Mouse (Mus musculus): ENCODE data around the gene Pter. TPM values are rescaled to one million over a fixed set of nuclear protein-coding genes. Genes with fewer than 3 reads are reported as not detected.

The Pter gene
- polyA plus RNA-seq, 1 experiment from 2014 or later: 5.0 TPM

DNA sequence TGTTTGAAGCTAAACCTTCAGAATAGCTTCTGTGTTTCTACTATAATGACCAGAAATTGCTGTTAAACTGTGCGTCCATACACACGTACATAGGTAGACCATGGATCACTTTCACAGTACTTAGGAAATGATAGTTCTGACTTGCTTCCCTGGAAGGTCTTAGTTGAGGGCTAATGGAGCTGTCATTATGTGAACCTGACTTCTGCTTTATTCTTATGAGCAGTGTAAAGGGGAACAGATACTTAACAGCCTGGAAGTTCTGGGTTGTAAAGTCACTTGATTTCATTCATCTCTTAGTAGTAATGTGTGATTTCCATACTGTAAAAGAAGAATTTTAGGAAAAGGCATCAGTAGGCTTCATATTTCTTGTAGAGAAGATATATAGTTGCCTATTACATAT lies 10.1 kb downstream of the Pter start:
- 89% methylated on average over 2 of the region's 2 CpGs for WGBS
- H3K27me3 ChIP-seq (ENCODE audit: control insufficient read depth, insufficient read depth, low read depth, low read length): no peaks in the 10 kb centered on the region

DNA sequence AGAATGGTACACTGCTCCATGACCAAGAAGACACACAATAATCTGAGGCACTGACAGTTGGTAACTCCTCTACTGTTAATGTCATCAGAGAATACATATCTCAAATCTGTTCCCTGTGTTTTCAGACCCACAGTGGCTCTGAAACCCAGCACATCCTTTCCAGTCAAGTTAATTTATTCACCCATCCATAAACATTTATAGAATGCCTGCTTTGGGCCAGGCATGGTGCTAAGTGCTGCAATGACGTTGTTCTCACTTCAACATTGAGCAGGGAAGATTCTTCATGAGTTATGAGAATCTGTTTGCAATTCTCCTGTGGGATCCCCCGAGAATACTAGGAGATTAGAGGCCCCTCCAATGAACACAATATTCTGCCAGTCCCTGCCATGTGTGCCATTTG lies 11.4 kb downstream of the Pter start:
- Histone ChIP-seq H3K27ac (ENCODE audit: low read length) (no peak overlapping the region), H3K9me3 (replicated peaks; ENCODE audit: control insufficient read depth, low read length, poor library complexity, severe bottlenecking) (no peaks in the 10 kb centered on the region), H3K4me1 (ENCODE audit: control insufficient read depth, insufficient read depth, low read length) (no peaks in the 10 kb centered on the region), H3K4me3 (ENCODE audit: low read depth, low read length) (no peak overlapping the region), H3K36me3 (ENCODE audit: control insufficient read depth, insufficient read depth, low read length) (no peaks in the 10 kb centered on the region), H3K27me3 (ENCODE audit: control insufficient read depth, insufficient read depth, low read depth, low read length) (no peaks in the 10 kb centered on the region), H3K4me2 (ENCODE audit: low read length) (no peak overlapping the region), H3K9ac (ENCODE audit: low read depth, low read length) (no peak overlapping the region)
- no peak for ATAC-seq
- 86% methylated on average over 2 of the region's 2 CpGs for WGBS

More for the DNA sequence above, 10.1 kb downstream of the Pter start:
- Histone ChIP-seq H3K27ac (ENCODE audit: low read length) (no peak overlapping the region), H3K9ac (ENCODE audit: low read depth, low read length) (no peak overlapping the region), H3K9me3 (replicated peaks; ENCODE audit: control insufficient read depth, low read length, poor library complexity, severe bottlenecking) (no peaks in the 10 kb centered on the region), H3K4me3 (ENCODE audit: low read depth, low read length) (no peak overlapping the region), H3K4me2 (ENCODE audit: low read length) (no peak overlapping the region), H3K4me1 (ENCODE audit: control insufficient read depth, insufficient read depth, low read length) (no peaks in the 10 kb centered on the region), H3K36me3 (ENCODE audit: control insufficient read depth, insufficient read depth, low read length) (no peaks in the 10 kb centered on the region)
- ATAC-seq: no peak

DNA sequence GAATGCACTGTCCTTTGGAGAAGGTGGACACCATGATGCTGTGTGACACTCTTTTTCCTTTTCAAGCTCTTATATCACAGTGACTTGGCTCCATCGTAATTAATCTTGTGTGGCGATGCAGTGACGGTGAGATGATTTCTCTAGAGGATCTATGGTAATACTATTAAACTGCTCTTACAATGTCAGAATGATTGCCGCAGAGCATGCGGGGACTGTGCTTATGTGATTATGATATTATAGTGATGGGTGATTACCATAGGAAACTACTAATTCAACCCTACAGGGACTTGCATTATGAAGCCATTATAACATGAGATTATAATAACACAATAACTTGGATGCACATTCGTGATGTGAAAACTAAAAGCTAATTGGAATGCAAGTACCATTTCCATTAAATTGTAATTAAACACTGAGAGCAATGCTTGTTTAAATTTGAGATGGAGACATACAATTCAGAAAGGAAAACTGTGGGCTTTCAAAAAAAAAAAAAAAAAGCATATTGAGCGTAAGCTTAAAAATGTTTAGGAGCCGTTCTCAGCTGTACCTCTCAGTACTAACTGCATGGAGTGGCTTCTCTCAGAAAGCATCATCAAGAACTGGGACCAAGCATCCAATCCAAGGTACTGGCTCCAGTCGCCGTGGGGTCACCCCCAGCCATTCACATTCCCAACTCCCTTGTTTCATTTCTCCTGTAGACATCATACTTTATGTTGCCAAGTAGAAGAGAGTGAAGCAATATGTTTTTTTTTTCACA lies 13.8 kb downstream of the Pter start:
- no peak overlapping the region for H3K27ac ChIP-seq (ENCODE audit: low read length)
- no peak overlapping the region for H3K4me3 ChIP-seq (ENCODE audit: low read depth, low read length)
- H3K4me1 ChIP-seq (ENCODE audit: control insufficient read depth, insufficient read depth, low read length): no peaks in the 10 kb centered on the region
- no peak overlapping the region for H3K9ac ChIP-seq (ENCODE audit: low read depth, low read length)
- H3K4me2 ChIP-seq (ENCODE audit: low read length): no peak overlapping the region
- H3K27me3 ChIP-seq (ENCODE audit: control insufficient read depth, insufficient read depth, low read depth, low read length): no peaks in the 10 kb centered on the region
- peak; percentile 77 for ATAC-seq
- no peaks in the 10 kb centered on the region for H3K9me3 ChIP-seq (replicated peaks; ENCODE audit: control insufficient read depth, low read length, poor library complexity, severe bottlenecking)
- H3K36me3 ChIP-seq (ENCODE audit: control insufficient read depth, insufficient read depth, low read length): no peaks in the 10 kb centered on the region
- WGBS: 74% methylated on average over 10 of the region's 10 CpGs

DNA sequence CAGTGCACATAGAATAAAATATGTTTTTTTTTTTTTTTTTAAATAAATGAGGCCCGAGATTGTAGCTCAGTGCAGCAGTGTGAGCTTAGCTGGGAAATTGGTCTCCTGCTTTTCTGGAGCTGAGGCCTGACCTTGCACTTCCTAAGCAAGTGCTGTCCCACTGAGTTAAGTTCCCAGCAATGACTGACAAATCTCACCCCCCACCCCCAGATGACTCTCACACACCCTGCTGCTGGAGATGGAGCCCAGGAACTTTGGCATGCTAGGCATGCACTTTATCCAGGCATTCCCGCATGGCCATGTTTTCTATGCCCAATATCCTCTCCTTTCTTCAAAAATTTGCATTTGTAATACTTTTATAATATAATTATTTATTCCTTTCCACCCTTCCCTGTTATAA lies 14.8 kb downstream of the Pter start:
- H3K27ac ChIP-seq (ENCODE audit: low read length): no peak overlapping the region
- no peaks in the 10 kb centered on the region for H3K9me3 ChIP-seq (replicated peaks; ENCODE audit: control insufficient read depth, low read length, poor library complexity, severe bottlenecking)
- no peaks in the 10 kb centered on the region for H3K4me1 ChIP-seq (ENCODE audit: control insufficient read depth, insufficient read depth, low read length)
- no peaks in the 10 kb centered on the region for H3K27me3 ChIP-seq (ENCODE audit: control insufficient read depth, insufficient read depth, low read depth, low read length)
- H3K4me2 ChIP-seq (ENCODE audit: low read length): no peak overlapping the region
- no peak overlapping the region for H3K4me3 ChIP-seq (ENCODE audit: low read depth, low read length)
- H3K36me3 ChIP-seq (ENCODE audit: control insufficient read depth, insufficient read depth, low read length): no peaks in the 10 kb centered on the region
- no peak for ATAC-seq
- 84% methylated on average over 2 of the region's 2 CpGs for WGBS
- no peak overlapping the region for H3K9ac ChIP-seq (ENCODE audit: low read depth, low read length)

DNA sequence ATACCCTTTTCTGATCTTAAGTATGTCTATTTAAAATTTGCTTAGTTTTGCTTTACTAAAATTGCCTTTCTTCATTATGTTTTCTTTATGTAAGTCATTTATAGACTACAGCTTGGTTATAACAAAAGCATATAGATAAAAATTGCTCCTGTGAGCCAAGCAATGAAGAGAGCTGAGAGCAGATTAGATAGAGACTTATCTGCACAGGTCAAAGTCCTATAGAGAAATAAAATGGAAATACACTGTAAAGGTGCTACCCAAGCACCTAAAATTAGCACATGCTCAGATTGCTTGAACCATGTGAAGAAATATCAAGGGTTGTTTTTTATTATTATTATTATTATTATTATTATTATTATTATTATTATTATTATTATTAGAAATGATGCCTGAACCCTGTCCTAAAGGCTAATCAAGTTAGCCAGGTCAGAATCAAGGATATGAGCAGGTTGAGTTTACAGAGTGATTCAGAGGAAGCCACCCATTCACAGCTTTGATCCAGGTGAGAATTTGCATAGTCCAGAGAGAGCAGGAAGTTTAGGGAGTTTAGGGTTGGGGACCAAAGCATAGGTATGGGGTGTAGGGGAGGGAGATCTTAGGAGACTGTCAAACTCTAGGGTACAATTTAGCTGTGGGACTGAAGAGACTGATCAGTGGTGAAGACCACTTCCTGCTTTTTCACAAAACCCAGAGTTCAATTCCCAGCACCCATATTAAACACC lies 33.0 kb downstream of the Pter start:
- no peaks in the 10 kb centered on the region for H3K27me3 ChIP-seq (ENCODE audit: control insufficient read depth, insufficient read depth, low read depth, low read length)
- no peaks in the 10 kb centered on the region for H3K36me3 ChIP-seq (ENCODE audit: control insufficient read depth, insufficient read depth, low read length)
- H3K9me3 ChIP-seq (replicated peaks; ENCODE audit: control insufficient read depth, low read length, poor library complexity, severe bottlenecking): no peaks in the 10 kb centered on the region
- H3K27ac ChIP-seq (ENCODE audit: low read length): no peak overlapping the region
- H3K4me2 ChIP-seq (ENCODE audit: low read length): no peak overlapping the region
- no peak overlapping the region for H3K4me3 ChIP-seq (ENCODE audit: low read depth, low read length)
- no peak for ATAC-seq
- no peak overlapping the region for H3K9ac ChIP-seq (ENCODE audit: low read depth, low read length)
- no peaks in the 10 kb centered on the region for H3K4me1 ChIP-seq (ENCODE audit: control insufficient read depth, insufficient read depth, low read length)

DNA sequence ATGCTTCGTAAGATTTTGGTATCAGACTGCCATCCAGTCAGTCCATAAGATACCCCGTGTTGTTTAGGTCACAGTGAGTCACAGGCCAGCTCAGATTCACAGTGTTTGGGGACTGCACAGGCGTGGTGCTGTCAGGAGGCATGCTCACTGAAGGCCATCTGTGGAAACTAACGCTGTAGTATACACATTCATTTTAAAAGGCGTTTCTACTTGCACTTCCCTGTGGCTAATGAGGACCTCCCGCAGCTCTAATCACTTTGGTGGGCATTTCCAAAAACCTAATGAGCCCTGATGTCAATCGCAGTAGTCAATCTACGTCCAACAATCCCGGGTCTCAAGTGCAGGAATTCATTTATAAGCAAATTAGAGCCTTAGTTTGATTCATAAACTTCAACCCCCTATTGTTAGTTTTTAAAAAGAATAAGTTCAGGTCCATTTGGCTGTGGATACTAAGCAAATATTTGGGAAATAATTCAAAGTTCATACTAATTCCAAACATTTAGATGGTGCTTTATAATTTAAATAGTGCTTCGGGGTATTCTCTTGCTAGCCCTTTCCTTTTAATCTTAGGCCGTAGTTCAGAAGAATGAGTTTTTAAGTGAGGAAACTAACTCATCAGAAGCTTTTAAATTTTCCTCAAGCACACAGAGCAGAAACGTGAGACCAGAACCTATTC lies 46.3 kb downstream of the Pter start:
- H3K9me3 ChIP-seq (replicated peaks; ENCODE audit: control insufficient read depth, low read length, poor library complexity, severe bottlenecking): no peaks in the 10 kb centered on the region
- no peak overlapping the region for H3K4me3 ChIP-seq (ENCODE audit: low read depth, low read length)
- H3K36me3 ChIP-seq (ENCODE audit: control insufficient read depth, insufficient read depth, low read length): no peaks in the 10 kb centered on the region
- H3K27me3 ChIP-seq (ENCODE audit: control insufficient read depth, insufficient read depth, low read depth, low read length): no peaks in the 10 kb centered on the region
- H3K4me2 ChIP-seq (ENCODE audit: low read length): no peak overlapping the region
- no peak overlapping the region for H3K27ac ChIP-seq (ENCODE audit: low read length)
- no peak for ATAC-seq
- no peak overlapping the region for H3K9ac ChIP-seq (ENCODE audit: low read depth, low read length)
- H3K4me1 ChIP-seq (ENCODE audit: control insufficient read depth, insufficient read depth, low read length): no peaks in the 10 kb centered on the region
- 46% methylated on average over 12 of the region's 12 CpGs for WGBS

DNA sequence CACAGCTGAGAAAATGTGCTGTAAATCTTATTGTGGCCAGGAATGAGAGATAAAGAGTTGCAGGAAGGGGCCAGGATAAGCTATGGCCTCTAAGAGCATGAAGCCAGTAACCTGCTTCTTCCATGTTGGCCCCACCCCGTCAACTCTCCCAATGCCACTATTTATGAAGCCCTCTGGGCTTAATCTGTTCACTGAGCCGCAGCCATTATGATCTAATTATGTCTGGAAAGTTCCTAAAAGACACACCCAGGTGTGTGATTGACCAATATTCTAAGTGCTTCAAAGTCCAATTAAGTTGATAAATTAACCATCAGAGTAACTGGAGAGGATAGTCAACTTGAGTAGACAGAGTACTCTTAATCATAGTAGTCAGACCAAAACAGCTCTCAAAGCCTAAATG lies 49.9 kb downstream of the Pter start:
- Histone ChIP-seq H3K27me3 (ENCODE audit: control insufficient read depth, insufficient read depth, low read depth, low read length) (no peaks in the 10 kb centered on the region), H3K4me1 (ENCODE audit: control insufficient read depth, insufficient read depth, low read length) (no peaks in the 10 kb centered on the region), H3K4me3 (ENCODE audit: low read depth, low read length) (no peak overlapping the region), H3K9ac (ENCODE audit: low read depth, low read length) (no peak overlapping the region), H3K36me3 (ENCODE audit: control insufficient read depth, insufficient read depth, low read length) (no peaks in the 10 kb centered on the region), H3K9me3 (replicated peaks; ENCODE audit: control insufficient read depth, low read length, poor library complexity, severe bottlenecking) (no peaks in the 10 kb centered on the region), H3K4me2 (ENCODE audit: low read length) (no peak overlapping the region), H3K27ac (ENCODE audit: low read length) (no peak overlapping the region)
- 91% methylated on average over 2 of the region's 2 CpGs for WGBS
- ATAC-seq: no peak

DNA sequence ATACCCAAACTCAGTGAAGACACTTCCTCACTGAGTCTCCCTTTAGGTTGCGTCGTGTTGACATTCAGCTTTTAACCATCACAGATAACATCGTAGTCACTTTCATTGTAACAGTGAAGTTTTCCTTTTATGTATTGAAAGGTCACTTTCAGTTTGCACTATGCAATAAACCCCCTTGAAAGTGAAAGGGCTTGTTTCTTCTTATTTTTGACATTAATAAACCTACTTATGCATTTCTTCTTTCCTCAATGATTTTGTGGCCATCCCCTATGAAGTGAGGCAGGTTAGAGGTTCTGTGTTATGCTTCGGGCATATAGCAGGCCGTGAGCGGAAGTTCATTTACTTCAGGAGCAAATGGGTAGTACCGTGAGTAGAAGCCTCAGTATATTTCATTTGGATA lies 53.5 kb downstream of the Pter start:
- Histone ChIP-seq H3K9me3 (replicated peaks; ENCODE audit: control insufficient read depth, low read length, poor library complexity, severe bottlenecking) (no peaks in the 10 kb centered on the region), H3K4me2 (ENCODE audit: low read length) (no peak overlapping the region), H3K4me3 (ENCODE audit: low read depth, low read length) (no peak overlapping the region), H3K27ac (ENCODE audit: low read length) (no peak overlapping the region), H3K9ac (ENCODE audit: low read depth, low read length) (no peak overlapping the region), H3K4me1 (ENCODE audit: control insufficient read depth, insufficient read depth, low read length) (no peaks in the 10 kb centered on the region), H3K27me3 (ENCODE audit: control insufficient read depth, insufficient read depth, low read depth, low read length) (no peaks in the 10 kb centered on the region), H3K36me3 (ENCODE audit: control insufficient read depth, insufficient read depth, low read length) (no peaks in the 10 kb centered on the region)
- ATAC-seq: no peak
- 92% methylated on average over 7 of the region's 7 CpGs for WGBS

DNA sequence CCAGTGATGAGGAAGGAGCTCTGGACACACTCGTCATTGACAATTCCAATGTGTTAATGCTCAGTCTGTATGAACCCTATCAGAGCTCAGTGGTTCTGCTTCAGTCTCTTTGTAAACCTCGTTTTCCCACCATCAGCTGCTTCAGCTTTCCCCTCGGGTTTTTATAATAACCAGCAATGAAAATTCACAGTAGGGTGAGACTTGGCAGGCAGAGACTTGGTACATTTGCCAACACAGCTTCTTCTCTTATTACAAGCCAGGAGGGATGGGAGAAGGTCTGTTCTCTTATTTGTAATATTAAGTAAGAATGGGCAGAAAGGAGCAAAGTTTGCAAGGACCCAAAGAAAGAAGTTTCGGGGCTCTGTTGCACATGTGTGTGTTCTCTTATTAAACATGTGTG lies 54.9 kb downstream of the Pter start:
- H3K4me3 ChIP-seq (ENCODE audit: low read depth, low read length): no peak overlapping the region
- no peak overlapping the region for H3K9ac ChIP-seq (ENCODE audit: low read depth, low read length)
- no peak overlapping the region for H3K4me2 ChIP-seq (ENCODE audit: low read length)
- H3K27ac ChIP-seq (ENCODE audit: low read length): no peak overlapping the region
- no peaks in the 10 kb centered on the region for H3K9me3 ChIP-seq (replicated peaks; ENCODE audit: control insufficient read depth, low read length, poor library complexity, severe bottlenecking)
- WGBS: 71% methylated on average over 4 of the region's 4 CpGs
- no peaks in the 10 kb centered on the region for H3K36me3 ChIP-seq (ENCODE audit: control insufficient read depth, insufficient read depth, low read length)
- ATAC-seq: no peak
- no peaks in the 10 kb centered on the region for H3K27me3 ChIP-seq (ENCODE audit: control insufficient read depth, insufficient read depth, low read depth, low read length)
- H3K4me1 ChIP-seq (ENCODE audit: control insufficient read depth, insufficient read depth, low read length): no peaks in the 10 kb centered on the region
